In genomic region chr13:63696399-63696798, GRCm38 (mm10) we compare ENCODE assay signal across 8 mouse cellular contexts.
A peak's percentile ranks its signal among the peaks of the same experiment; 100 is the strongest.
DNase-seq lines count a peak whose midpoint lies in the region; ATAC-seq and TF ChIP-seq lines count a peak whose summit lies in the region.

No protein-coding gene starts in this region.

- H3K36me3 ChIP-seq in liver, embryonic 13.5 days = no peaks in the 10 kb centered on the region
- H3K36me3 ChIP-seq in liver, embryonic 12.5 days = no peaks in the 10 kb centered on the region
- no peaks in the 10 kb centered on the region for H3K36me3 ChIP-seq in thymus, adult 2 months (ENCODE audit: control insufficient read depth, insufficient read depth, low read length)

- no peaks in the 10 kb centered on the region for H3K4me1 ChIP-seq in cerebellum, adult 2 months (ENCODE audit: control insufficient read depth, insufficient read depth, low read length)
- peaks cover 11% of the 10 kb centered on the region for H3K4me1 ChIP-seq in liver, embryonic 13.5 days (replicated peaks)
- H3K4me1 ChIP-seq in liver, embryonic 12.5 days = peaks cover 12% of the 10 kb centered on the region
- H3K4me1 ChIP-seq in thymus, adult 2 months (replicated peaks; ENCODE audit: control insufficient read depth, insufficient read depth, low read length) = no peaks in the 10 kb centered on the region

- no peak overlapping the region for H3K4me3 ChIP-seq in cerebellum, adult 2 months (replicated peaks; ENCODE audit: insufficient read depth, low read depth, low read length)
- no peak overlapping the region for H3K4me3 ChIP-seq in liver, embryonic 13.5 days (replicated peaks)
- no peak overlapping the region for H3K4me3 ChIP-seq in liver, embryonic 12.5 days
- no peak overlapping the region for H3K4me3 ChIP-seq in thymus, adult 2 months (ENCODE audit: control insufficient read depth, insufficient read depth, low read length)

- DNase-seq in cerebellum, adult 9-10 months = peak; percentile 21
- DNase-seq in cerebellum, adult 2 months = no peak
- peak; percentile 4 for DNase-seq in liver, embryonic 13.5 days
- DNase-seq in brain, adult 2 months (ENCODE audit: low read depth, low spot score) = peak; percentile 45
- DNase-seq in kidney, adult 9 months = peak; percentile 71
- DNase-seq in thymus, adult 2 months = peak; percentile 47
- no peak for DNase-seq in layer of hippocampus, postnatal 25 days (ENCODE audit: extremely low spot score in 1 of 2, low spot score in 1 of 2)

- no peak overlapping the region for H3K9ac ChIP-seq in liver, embryonic 13.5 days
- H3K9ac ChIP-seq in liver, embryonic 12.5 days = no peak overlapping the region

- H3K4me2 ChIP-seq in liver, embryonic 13.5 days = no peak overlapping the region
- no peak overlapping the region for H3K4me2 ChIP-seq in liver, embryonic 12.5 days

- no peak for TF ChIP-seq CTCF in cerebellum, adult 2 months (IDR thresholded peaks at IDR 0.05; ENCODE audit: borderline replicate concordance, insufficient read depth, low read depth, low read length)
- no peak for TF ChIP-seq CTCF in thymus, adult 2 months (IDR thresholded peaks at IDR 0.05; ENCODE audit: borderline replicate concordance, control insufficient read depth, extremely low read depth, insufficient read depth, low read length, poor library complexity)

- ATAC-seq in liver, embryonic 13.5 days (ENCODE audit: low read depth) = no peak
- no peak for ATAC-seq in liver, embryonic 12.5 days

- H3K9me3 ChIP-seq in liver, embryonic 13.5 days (replicated peaks) = no peaks in the 10 kb centered on the region
- no peaks in the 10 kb centered on the region for H3K9me3 ChIP-seq in liver, embryonic 12.5 days (replicated peaks)

- WGBS in cerebellum, adult 2 months = 52% methylated on average over 3 of the region's 3 CpGs
- 35% methylated on average over 3 of the region's 3 CpGs for WGBS in liver, embryonic 13.5 days (ENCODE audit: insufficient replicate concordance)
- WGBS in liver, embryonic 12.5 days (ENCODE audit: insufficient replicate concordance) = 33% methylated on average over 3 of the region's 3 CpGs
- 58% methylated on average over 3 of the region's 3 CpGs for WGBS in thymus, adult 2 months

- H3K27ac ChIP-seq in cerebellum, adult 2 months (ENCODE audit: insufficient read depth, low read length) = no peak overlapping the region
- H3K27ac ChIP-seq in liver, embryonic 13.5 days = no peak overlapping the region
- H3K27ac ChIP-seq in liver, embryonic 12.5 days = no peak overlapping the region
- no peak overlapping the region for H3K27ac ChIP-seq in thymus, adult 2 months (ENCODE audit: control insufficient read depth, insufficient read depth, low read length)

- TF ChIP-seq POLR2A in cerebellum, adult 2 months (IDR thresholded peaks at IDR 0.05; ENCODE audit: borderline replicate concordance, insufficient read depth, low read length) = no peak
- no peak for TF ChIP-seq POLR2A in thymus, adult 2 months (IDR thresholded peaks at IDR 0.05; ENCODE audit: control insufficient read depth, extremely low read depth, insufficient read depth, low read length, poor library complexity)

- H3K27me3 ChIP-seq in cerebellum, adult 2 months (ENCODE audit: control insufficient read depth, insufficient read depth, low read length) = no peaks in the 10 kb centered on the region
- no peaks in the 10 kb centered on the region for H3K27me3 ChIP-seq in liver, embryonic 13.5 days
- no peaks in the 10 kb centered on the region for H3K27me3 ChIP-seq in liver, embryonic 12.5 days (replicated peaks)
- no peaks in the 10 kb centered on the region for H3K27me3 ChIP-seq in thymus, adult 2 months (ENCODE audit: control insufficient read depth, insufficient read depth, low read length)

Comparison
In these comparisons a context has a peak if more than half of its experiments do, and no peak if none do; other contexts are left out.
1. DNase-seq: peak in cerebellum, adult 9-10 months (single experiment), liver, embryonic 13.5 days (single experiment), brain, adult 2 months (single experiment), kidney, adult 9 months (single experiment) and thymus, adult 2 months (single experiment); none in cerebellum, adult 2 months (0 of 2) and layer of hippocampus, postnatal 25 days (0 of 2).